Mouse (Mus musculus) cerebellum, adult 9-11 months (tissue): ENCODE measurements around the gene Usp16.
A peak's percentile ranks its signal among the peaks of the same experiment; 100 is the strongest.
"Not testable (repeated sequence)": the region's sequence is repeated elsewhere in the genome, so short reads cannot be mapped to it uniquely, and the experiment has no call there.

Source experiments
- DNase-seq: peaks from one replicate; pipeline ENCODE4 v3.0.0; 2022

Usp16 gene

GRCm38 (mm10) chr16:87488605-87489004 is 34.1 kb downstream of the Usp16 start:
- DNase-seq: no peak

- not testable (repeated sequence) for DNase-seq
These were observed 37.8 kb downstream of the Usp16 start for GRCm38 (mm10) chr16:87492191-87492792.

- DNase-seq: no peak
These were observed 40.6 kb downstream of the Usp16 start for GRCm38 (mm10) chr16:87494955-87495655.

GRCm38 (mm10) chr16:87495716-87496447 is 41.4 kb downstream of the Usp16 start, which contains the start of gene Cct8:
Gene Cct8, minus strand, starts transcription at chr16:87495873.
- DNase-seq: peak; percentile 97

GRCm38 (mm10) chr16:87496728-87497127 is 42.2 kb downstream of the Usp16 start:
- DNase-seq: peak; percentile 16

- DNase-seq: no peak
These were observed 42.7 kb downstream of the Usp16 start for GRCm38 (mm10) chr16:87497171-87497570.

GRCm38 (mm10) chr16:87499556-87499955 is 45.1 kb downstream of the Usp16 start:
- DNase-seq: no peak

GRCm38 (mm10) chr16:87501304-87502078 is 47.0 kb downstream of the Usp16 start:
- DNase-seq: no peak

- DNase-seq: no peak
These were observed 57.2 kb downstream of the Usp16 start for GRCm38 (mm10) chr16:87511706-87512105.

- no peak for DNase-seq
These were observed 57.8 kb downstream of the Usp16 start for GRCm38 (mm10) chr16:87512331-87512730.

GRCm38 (mm10) chr16:87524228-87524627 is 69.7 kb downstream of the Usp16 start:
- no peak for DNase-seq

GRCm38 (mm10) chr16:87527553-87528249 is 73.2 kb downstream of the Usp16 start:
- no peak for DNase-seq

GRCm38 (mm10) chr16:87528755-87529154 is 74.3 kb downstream of the Usp16 start:
- no peak for DNase-seq
